Mouse (Mus musculus) forebrain, embryonic 14.5 days (tissue): Measurements from ENCODE around the gene Gm21833. TPM values are rescaled to one million over a fixed set of nuclear protein-coding genes. Genes with fewer than 3 reads are reported as not detected.
"Not testable (repeated sequence)": the region's sequence is repeated elsewhere in the genome, so short reads cannot be mapped to it uniquely, and the experiment has no call there.

Experiments used
- ATAC-seq: fragments of 200-750 bp; cut with Nextera tagmentation; 2 replicates; pipeline ENCODE4 v1.8.0; 2017; ENCODE audit warnings: mild to moderate bottlenecking, moderate library complexity
- DNase-seq: peaks from one replicate; pipeline ENCODE4 v3.0.0-alpha.2; 2015; ENCODE audit warnings: low spot score
- H3K27ac ChIP-seq: fragments of 300-500 bp; sonication (generic); 2 replicates; pipeline ENCODE4 v1.5.1; 2014; ENCODE audit warnings: low read depth, mild to moderate bottlenecking, control low read depth, low read length, moderate library complexity
- H3K27me3 ChIP-seq: fragments of 300-500 bp; sonication (generic); replicated peaks from 2 replicates; pipeline ENCODE4 v1.6.1; 2014; ENCODE audit warnings: low read length, control low read depth, mixed read lengths; ENCODE audit not compliant: control insufficient read depth, insufficient read depth
- H3K36me3 ChIP-seq: fragments of 300-500 bp; sonication (generic); 2 replicates; pipeline ENCODE4 v1.6.1; 2014; ENCODE audit warnings: low read length, control low read depth; ENCODE audit not compliant: control insufficient read depth, insufficient read depth
- H3K4me1 ChIP-seq: fragments of 300-500 bp; sonication (generic); 2 replicates; pipeline ENCODE4 v1.6.1; 2014; ENCODE audit warnings: antibody characterized with exemption, low read length, control low read depth; ENCODE audit not compliant: control insufficient read depth, insufficient read depth
- H3K4me2 ChIP-seq: fragments of 300-500 bp; sonication (generic); 2 replicates; pipeline ENCODE4 v1.6.1; 2014; ENCODE audit warnings: mild to moderate bottlenecking, control low read depth, low read length
- H3K4me3 ChIP-seq: fragments of 300-500 bp; sonication (generic); 2 replicates; pipeline ENCODE4 v1.5.1; 2014; ENCODE audit warnings: low read depth, low read length, control low read depth
- H3K9ac ChIP-seq: fragments of 300-500 bp; sonication (generic); 2 replicates; pipeline ENCODE4 v1.6.1; 2014; ENCODE audit warnings: mild to moderate bottlenecking, low read length, control low read depth, moderate library complexity
- H3K9me3 ChIP-seq: fragments of 300-500 bp; sonication (generic); replicated peaks from 2 replicates; pipeline ENCODE4 v1.6.1; 2016; ENCODE audit warnings: low read length, control low read depth, mixed read lengths; ENCODE audit not compliant: control insufficient read depth
- WGBS: fragments of 180-500 bp; shearing (Covaris S2); extraction: QIAGEN DNeasy Blood & Tissue Kit; methylation state at CpG from one replicate; pipeline ENCODE4 v1.1.7; 2014; 5-methylcytosine and 5-hydroxymethylcytosine counted together
- polyA plus RNA-seq: library from polyadenylated mRNA; unstranded; fragments of >200 nt; fragmentation: Nextera tagmentation; extraction: Ambion mirVana; gene quantifications from 2 replicates; pipeline ENCODE4 v1.2.1, GENCODE M21; 2014

The Gm21833 gene
- polyA plus RNA-seq = not detected in 2 replicates

- not testable (repeated sequence) for H3K27me3 ChIP-seq, ATAC-seq, H3K4me3 ChIP-seq, H3K9me3 ChIP-seq, H3K27ac ChIP-seq, H3K4me2 ChIP-seq, DNase-seq, H3K9ac ChIP-seq, H3K36me3 ChIP-seq, H3K4me1 ChIP-seq
- WGBS = 79% methylated on average over 2 of the region's 2 CpGs
Measured at GRCm38 (mm10) chr16:82828082-82828481, at the start of gene Gm21833. TSS of gene Gm21833 (plus strand) at chr16:82828382.

- no peak for ATAC-seq
Measured at GRCm38 (mm10) chr16:82789521-82789920, 38.7 kb upstream of the Gm21833 start.

DNA sequence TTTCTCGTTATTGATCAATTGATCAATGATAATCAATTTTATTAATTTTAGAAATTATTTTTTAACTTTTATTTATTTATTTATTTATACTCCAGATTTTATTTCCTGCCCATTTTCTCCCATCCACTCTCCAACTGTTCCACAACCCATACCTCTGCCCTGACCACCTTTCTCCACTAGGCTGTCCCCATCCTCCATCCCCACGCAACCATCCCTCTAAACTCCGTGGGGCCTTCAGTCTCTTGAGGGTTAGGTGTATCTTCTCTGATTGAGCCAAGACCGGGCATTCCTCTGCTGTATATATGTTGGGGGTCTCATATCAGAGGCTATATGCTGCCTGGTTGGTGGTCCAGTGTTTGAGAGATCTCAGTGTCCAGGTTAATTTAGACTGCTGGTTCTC, 31.7 kb upstream of the Gm21833 start:
- Histone ChIP-seq H3K4me1 (no peaks in the 10 kb centered on the region), H3K4me2 (no peak overlapping the region), H3K4me3 (no peak overlapping the region), H3K9me3 (no peaks in the 10 kb centered on the region), H3K9ac (no peak overlapping the region), H3K36me3 (no peaks in the 10 kb centered on the region), H3K27ac (no peak overlapping the region), H3K27me3 (no peaks in the 10 kb centered on the region)
- WGBS = 86% methylated on average over 4 of the region's 4 CpGs
- no peak for ATAC-seq
- no peak for DNase-seq

More at GRCm38 (mm10) chr16:82789521-82789920, 38.7 kb upstream of the Gm21833 start:
- Histone ChIP-seq H3K27ac (no peak overlapping the region), H3K9ac (no peak overlapping the region), H3K4me1 (no peaks in the 10 kb centered on the region), H3K4me3 (no peak overlapping the region), H3K9me3 (no peaks in the 10 kb centered on the region), H3K36me3 (no peaks in the 10 kb centered on the region), H3K4me2 (no peak overlapping the region), H3K27me3 (no peaks in the 10 kb centered on the region)
- DNase-seq = no peak

DNA sequence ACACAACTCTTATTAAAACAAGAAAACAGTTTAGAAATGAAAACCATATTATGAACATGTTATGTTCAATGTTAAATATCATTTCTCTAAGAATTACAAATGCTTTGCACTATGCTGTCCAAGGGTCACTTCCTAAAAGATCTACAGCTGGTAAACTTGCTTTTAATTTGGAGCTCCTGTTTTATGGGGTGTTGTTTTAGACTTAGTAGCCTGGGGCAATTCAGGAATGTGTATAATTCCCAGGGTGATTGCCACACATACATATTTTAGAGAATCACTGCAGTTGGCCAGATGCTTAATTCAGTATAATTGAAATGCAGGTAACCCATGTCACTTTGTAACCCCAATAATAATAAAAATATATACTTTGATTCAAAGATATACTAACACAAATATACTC, 12.9 kb upstream of the Gm21833 start:
- no peak for DNase-seq
- Histone ChIP-seq H3K4me1 (no peaks in the 10 kb centered on the region), H3K27me3 (no peaks in the 10 kb centered on the region), H3K9ac (no peak overlapping the region), H3K27ac (no peak overlapping the region), H3K4me2 (no peak overlapping the region), H3K4me3 (no peak overlapping the region), H3K9me3 (no peaks in the 10 kb centered on the region), H3K36me3 (no peaks in the 10 kb centered on the region)
- no peak for ATAC-seq

DNA sequence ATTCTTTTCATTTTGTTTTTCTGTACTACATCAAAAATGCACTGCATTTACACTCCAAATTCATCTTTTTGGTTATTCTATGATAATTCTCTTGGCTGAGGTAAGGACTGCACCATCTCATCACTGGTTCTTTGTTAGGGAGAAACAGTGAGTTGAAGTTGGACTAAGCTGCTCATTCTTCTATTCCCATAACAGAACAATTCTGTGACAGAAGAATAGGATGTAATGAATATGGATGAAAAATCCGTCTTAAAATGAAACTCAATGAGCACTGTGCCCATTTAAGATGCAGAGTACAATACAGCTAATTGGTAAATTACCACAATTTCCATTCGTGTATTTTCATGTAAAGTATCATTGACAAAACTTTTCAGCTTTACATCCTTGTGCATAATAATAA, 11.6 kb upstream of the Gm21833 start:
- DNase-seq (peak; percentile 34), ATAC-seq (peak; percentile 44; the same call in 1 of the 2 replicates)
- WGBS = 20% methylated on average over 2 of the region's 2 CpGs
- no peaks in the 10 kb centered on the region for H3K27me3 ChIP-seq
- no peaks in the 10 kb centered on the region for H3K36me3 ChIP-seq
- H3K27ac ChIP-seq = no peak overlapping the region
- no peaks in the 10 kb centered on the region for H3K9me3 ChIP-seq
- no peaks in the 10 kb centered on the region for H3K4me1 ChIP-seq
- H3K4me2 ChIP-seq = no peak overlapping the region
- H3K4me3 ChIP-seq = no peak overlapping the region
- no peak overlapping the region for H3K9ac ChIP-seq

DNA sequence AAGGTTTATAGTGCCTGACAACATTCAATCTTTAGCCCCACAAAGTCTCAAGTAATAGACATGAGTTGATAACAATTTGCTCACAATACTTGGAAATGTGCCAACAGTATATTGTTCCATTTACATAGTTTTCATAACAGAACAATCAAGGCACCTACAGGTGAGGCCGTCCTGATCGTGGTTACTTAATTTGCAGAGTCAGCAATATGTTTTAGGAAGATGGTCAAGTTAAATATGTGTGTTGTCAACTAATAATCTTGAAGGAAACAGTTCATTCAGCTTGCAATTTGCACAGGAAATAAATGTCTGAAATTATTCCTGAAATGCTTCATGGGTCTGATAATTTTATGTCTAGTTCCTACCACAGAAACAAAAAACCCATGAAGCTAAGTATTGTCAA, 27.6 kb downstream of the Gm21833 start:
- Histone ChIP-seq H3K36me3 (no peaks in the 10 kb centered on the region), H3K4me3 (no peak overlapping the region), H3K27ac (no peak overlapping the region), H3K9me3 (no peaks in the 10 kb centered on the region), H3K4me1 (no peaks in the 10 kb centered on the region), H3K4me2 (no peak overlapping the region), H3K9ac (no peak overlapping the region), H3K27me3 (no peaks in the 10 kb centered on the region)
- WGBS = 79% methylated on average over 2 of the region's 2 CpGs
- no peak for ATAC-seq
- no peak for DNase-seq

- H3K27ac ChIP-seq = no peak overlapping the region
- DNase-seq = no peak
- no peaks in the 10 kb centered on the region for H3K4me1 ChIP-seq
- no peak overlapping the region for H3K4me3 ChIP-seq
- H3K4me2 ChIP-seq = no peak overlapping the region
- no peak for ATAC-seq
- no peak overlapping the region for H3K9ac ChIP-seq
- no peaks in the 10 kb centered on the region for H3K27me3 ChIP-seq
- H3K9me3 ChIP-seq = no peaks in the 10 kb centered on the region
- WGBS = 72% methylated on average over 7 of the region's 7 CpGs
- H3K36me3 ChIP-seq = no peaks in the 10 kb centered on the region
Measured at GRCm38 (mm10) chr16:82864590-82864989, 36.4 kb downstream of the Gm21833 start.
